Mouse (Mus musculus): ENCODE measurements around the gene Mcrip2. TPM values are rescaled to one million over a fixed set of nuclear protein-coding genes. Genes with fewer than 3 reads are reported as not detected.
A peak's percentile ranks its signal among the peaks of the same experiment; 100 is the strongest.

The Mcrip2 gene
- polyA plus RNA-seq, 1 experiment from 2014 or later = 17.3 TPM

GRCm38 (mm10) chr17:25861704-25862612, 6.6 kb downstream of the Mcrip2 start:
- Histone ChIP-seq H3K9me3 (ENCODE audit: control insufficient read depth, low read length) (no peaks in the 10 kb centered on the region), H3K4me2 (ENCODE audit: low read length) (peak overlapping the region; percentile 90), H3K4me1 (replicated peaks; ENCODE audit: control insufficient read depth, insufficient read depth, low read length) (peaks cover 16% of the 10 kb centered on the region), H3K27ac (ENCODE audit: low read length) (peak overlapping the region; percentile 80), H3K9ac (replicated peaks; ENCODE audit: low read depth, low read length) (peak overlapping the region; percentile 72), H3K27me3 (replicated peaks; ENCODE audit: control insufficient read depth, insufficient read depth, low read length) (no peaks in the 10 kb centered on the region), H3K4me3 (replicated peaks; ENCODE audit: low read length) (peak overlapping the region; percentile 75), H3K36me3 (ENCODE audit: control insufficient read depth, insufficient read depth) (no peaks in the 10 kb centered on the region)
- WGBS = 10% methylated on average over 6 of the region's 6 CpGs
- ATAC-seq = peak; percentile 24

GRCm38 (mm10) chr17:25860832-25861703, 7.5 kb downstream of the Mcrip2 start, which contains the start of gene Wdr90:
Gene Wdr90, minus strand, starts transcription at chr17:25861501.
- peak within 1 kb of the TSS; percentile 80 for H3K27ac ChIP-seq (ENCODE audit: low read length)
- no peaks in the 10 kb centered on the region for H3K9me3 ChIP-seq (ENCODE audit: control insufficient read depth, low read length)
- WGBS = 2% methylated on average over 65 of the region's 65 CpGs
- H3K4me3 ChIP-seq (replicated peaks; ENCODE audit: low read length) = peak within 1 kb of the TSS; percentile 75
- peak; percentile 98 for ATAC-seq
- H3K9ac ChIP-seq (replicated peaks; ENCODE audit: low read depth, low read length) = peak within 1 kb of the TSS; percentile 72
- peaks cover 16% of the 10 kb centered on the region for H3K4me1 ChIP-seq (replicated peaks; ENCODE audit: control insufficient read depth, insufficient read depth, low read length)
- peak within 1 kb of the TSS; percentile 90 for H3K4me2 ChIP-seq (ENCODE audit: low read length)
- H3K36me3 ChIP-seq (ENCODE audit: control insufficient read depth, insufficient read depth) = no peaks in the 10 kb centered on the region
- H3K27me3 ChIP-seq (replicated peaks; ENCODE audit: control insufficient read depth, insufficient read depth, low read length) = no peaks in the 10 kb centered on the region

- WGBS = 95% methylated on average over 6 of the region's 6 CpGs
- H3K27me3 ChIP-seq (replicated peaks; ENCODE audit: control insufficient read depth, insufficient read depth, low read length) = no peaks in the 10 kb centered on the region
- no peaks in the 10 kb centered on the region for H3K9me3 ChIP-seq (ENCODE audit: control insufficient read depth, low read length)
- ATAC-seq = no peak
- no peak overlapping the region for H3K27ac ChIP-seq (ENCODE audit: low read length)
- peaks cover 16% of the 10 kb centered on the region for H3K4me1 ChIP-seq (replicated peaks; ENCODE audit: control insufficient read depth, insufficient read depth, low read length)
- no peaks in the 10 kb centered on the region for H3K36me3 ChIP-seq (ENCODE audit: control insufficient read depth, insufficient read depth)
- H3K4me2 ChIP-seq (ENCODE audit: low read length) = peak overlapping the region; percentile 90
- peak overlapping the region; percentile 72; the same call in 1 of the 2 replicates for H3K9ac ChIP-seq (replicated peaks; ENCODE audit: low read depth, low read length)
- H3K4me3 ChIP-seq (replicated peaks; ENCODE audit: low read length) = no peak overlapping the region; the same call in 1 of the 2 replicates
Measured at GRCm38 (mm10) chr17:25860229-25860628, 8.3 kb downstream of the Mcrip2 start.

GRCm38 (mm10) chr17:25844396-25844901, 24.1 kb downstream of the Mcrip2 start, which contains the start of gene Rhot2:
Gene Rhot2, minus strand, starts transcription at chr17:25844851.
- WGBS = 1% methylated on average over 21 of the region's 21 CpGs
- H3K4me3 ChIP-seq (replicated peaks; ENCODE audit: low read length) = peak within 1 kb of the TSS; percentile 87
- H3K36me3 ChIP-seq (ENCODE audit: control insufficient read depth, insufficient read depth) = peaks cover 20% of the 10 kb centered on the region
- no peaks in the 10 kb centered on the region for H3K9me3 ChIP-seq (ENCODE audit: control insufficient read depth, low read length)
- H3K27ac ChIP-seq (ENCODE audit: low read length) = peak within 1 kb of the TSS; percentile 66
- H3K4me1 ChIP-seq (replicated peaks; ENCODE audit: control insufficient read depth, insufficient read depth, low read length) = peaks cover 16% of the 10 kb centered on the region
- peak within 1 kb of the TSS; percentile 78 for H3K9ac ChIP-seq (replicated peaks; ENCODE audit: low read depth, low read length)
- peak; percentile 98 for ATAC-seq
- no peaks in the 10 kb centered on the region for H3K27me3 ChIP-seq (replicated peaks; ENCODE audit: control insufficient read depth, insufficient read depth, low read length)
- H3K4me2 ChIP-seq (ENCODE audit: low read length) = peak within 1 kb of the TSS; percentile 89

- H3K27me3 ChIP-seq (replicated peaks; ENCODE audit: control insufficient read depth, insufficient read depth, low read length) = no peaks in the 10 kb centered on the region
- H3K9me3 ChIP-seq (ENCODE audit: control insufficient read depth, low read length) = no peaks in the 10 kb centered on the region
- H3K27ac ChIP-seq (ENCODE audit: low read length) = peak overlapping the region; percentile 66
- H3K4me2 ChIP-seq (ENCODE audit: low read length) = peak overlapping the region; percentile 89
- 3% methylated on average over 38 of the region's 38 CpGs for WGBS
- peak; percentile 8; the same call in 1 of the 2 replicates for ATAC-seq
- peaks cover 26% of the 10 kb centered on the region for H3K36me3 ChIP-seq (ENCODE audit: control insufficient read depth, insufficient read depth)
- peak overlapping the region; percentile 87 for H3K4me3 ChIP-seq (replicated peaks; ENCODE audit: low read length)
- H3K4me1 ChIP-seq (replicated peaks; ENCODE audit: control insufficient read depth, insufficient read depth, low read length) = peaks cover 16% of the 10 kb centered on the region
- H3K9ac ChIP-seq (replicated peaks; ENCODE audit: low read depth, low read length) = peak overlapping the region; percentile 78
Measured at GRCm38 (mm10) chr17:25843636-25844395, 24.7 kb downstream of the Mcrip2 start.

GRCm38 (mm10) chr17:25843122-25843521, 25.4 kb downstream of the Mcrip2 start:
- Histone ChIP-seq H3K4me2 (ENCODE audit: low read length) (peak overlapping the region; percentile 89; the same call in 1 of the 2 replicates), H3K36me3 (ENCODE audit: control insufficient read depth, insufficient read depth) (peaks cover 26% of the 10 kb centered on the region), H3K4me1 (replicated peaks; ENCODE audit: control insufficient read depth, insufficient read depth, low read length) (peaks cover 19% of the 10 kb centered on the region), H3K9me3 (ENCODE audit: control insufficient read depth, low read length) (no peaks in the 10 kb centered on the region), H3K9ac (replicated peaks; ENCODE audit: low read depth, low read length) (no peak overlapping the region; the same call in 1 of the 2 replicates), H3K27me3 (replicated peaks; ENCODE audit: control insufficient read depth, insufficient read depth, low read length) (no peaks in the 10 kb centered on the region), H3K4me3 (replicated peaks; ENCODE audit: low read length) (peak overlapping the region; percentile 87; the same call in 1 of the 2 replicates), H3K27ac (ENCODE audit: low read length) (no peak overlapping the region)
- no peak for ATAC-seq
- 91% methylated on average over 4 of the region's 4 CpGs for WGBS

- H3K4me2 ChIP-seq (ENCODE audit: low read length) = no peak overlapping the region
- H3K9ac ChIP-seq (replicated peaks; ENCODE audit: low read depth, low read length) = no peak overlapping the region
- 78% methylated on average over 3 of the region's 3 CpGs for WGBS
- H3K9me3 ChIP-seq (ENCODE audit: control insufficient read depth, low read length) = no peaks in the 10 kb centered on the region
- ATAC-seq = no peak
- no peak overlapping the region for H3K4me3 ChIP-seq (replicated peaks; ENCODE audit: low read length)
- H3K27ac ChIP-seq (ENCODE audit: low read length) = no peak overlapping the region
- peaks cover 26% of the 10 kb centered on the region for H3K36me3 ChIP-seq (ENCODE audit: control insufficient read depth, insufficient read depth)
- H3K27me3 ChIP-seq (replicated peaks; ENCODE audit: control insufficient read depth, insufficient read depth, low read length) = no peaks in the 10 kb centered on the region
- peaks cover 25% of the 10 kb centered on the region for H3K4me1 ChIP-seq (replicated peaks; ENCODE audit: control insufficient read depth, insufficient read depth, low read length)
Measured at GRCm38 (mm10) chr17:25842509-25842908, 26.1 kb downstream of the Mcrip2 start.

GRCm38 (mm10) chr17:25841117-25841880, 27.3 kb downstream of the Mcrip2 start, which contains the start of gene Gm20683:
Gene Gm20683, minus strand, starts transcription at chr17:25841763.
- no peaks in the 10 kb centered on the region for H3K27me3 ChIP-seq (replicated peaks; ENCODE audit: control insufficient read depth, insufficient read depth, low read length)
- no peak for ATAC-seq
- no peaks in the 10 kb centered on the region for H3K9me3 ChIP-seq (ENCODE audit: control insufficient read depth, low read length)
- 93% methylated on average over 22 of the region's 22 CpGs for whole genome bisulfite sequencing
- H3K4me1 ChIP-seq (replicated peaks; ENCODE audit: control insufficient read depth, insufficient read depth, low read length) = peaks cover 34% of the 10 kb centered on the region
- no peak within 1 kb of the TSS for H3K4me3 ChIP-seq (replicated peaks; ENCODE audit: low read length)
- no peak within 1 kb of the TSS for H3K9ac ChIP-seq (replicated peaks; ENCODE audit: low read depth, low read length)
- no peak within 1 kb of the TSS for H3K27ac ChIP-seq (ENCODE audit: low read length)
- peaks cover 26% of the 10 kb centered on the region for H3K36me3 ChIP-seq (ENCODE audit: control insufficient read depth, insufficient read depth)
- H3K4me2 ChIP-seq (ENCODE audit: low read length) = no peak within 1 kb of the TSS

Measured in forebrain, embryonic 16.5 days (tissue).